Mouse (Mus musculus) bone marrow, adult 2 months (tissue): ENCODE data around the gene Catsper4. TPM values are rescaled to one million over a fixed set of nuclear protein-coding genes. Genes with fewer than 3 reads are reported as not detected.
A peak's percentile ranks its signal among the peaks of the same experiment; 100 is the strongest.

ENCODE experiments used
- H3K27ac ChIP-seq: fragments of 200-500 bp; 2 replicates; pipeline ENCODE4 v1.5.1; 2012; ENCODE audit warnings: low read depth, mild to moderate bottlenecking, control low read depth, inconsistent platforms, low read length; ENCODE audit not compliant: control insufficient read depth, poor library complexity, insufficient read depth
- H3K4me1 ChIP-seq: fragments of 200-500 bp; 2 replicates; pipeline ENCODE4 v1.6.1; 2011; ENCODE audit warnings: low read length; ENCODE audit not compliant: control insufficient read depth, insufficient read depth
- H3K4me3 ChIP-seq: fragments of 200-500 bp; replicated peaks from 2 replicates; pipeline ENCODE3; 2011; ENCODE audit warnings: mild to moderate bottlenecking, low read depth, low read length, control low read depth; ENCODE audit not compliant: control insufficient read depth
- CTCF ChIP-seq: fragments of 200-500 bp; IDR thresholded peaks from 2 replicates; pipeline ENCODE4 v1.5.1; 2011; ENCODE audit warnings: low read length, control low read depth; ENCODE audit not compliant: control insufficient read depth, insufficient read depth
- POLR2A ChIP-seq: fragments of 200-500 bp; IDR thresholded peaks from 2 replicates; pipeline ENCODE4 v1.6.1; 2011; ENCODE audit warnings: low read depth, mild to moderate bottlenecking, control low read depth, low read length, borderline replicate concordance; ENCODE audit not compliant: control insufficient read depth
- WGBS: fragments of 180-500 bp; shearing (Covaris S2); methylation state at CpG from one replicate; pipeline ENCODE4 v1.1.7; 2018; 5-methylcytosine and 5-hydroxymethylcytosine counted together
- polyA plus RNA-seq: library from polyadenylated mRNA; stranded (reverse); fragments of >200 nt; gene quantifications from 2 replicates; pipeline ENCODE4 v1.2.4, GENCODE M21; 2011; ENCODE audit warnings: low replicate concordance; ENCODE audit not compliant: missing spikeins, insufficient read depth, insufficient read length

Catsper4 gene
- polyA plus RNA-seq, 1 experiment, result not detected

DNA sequence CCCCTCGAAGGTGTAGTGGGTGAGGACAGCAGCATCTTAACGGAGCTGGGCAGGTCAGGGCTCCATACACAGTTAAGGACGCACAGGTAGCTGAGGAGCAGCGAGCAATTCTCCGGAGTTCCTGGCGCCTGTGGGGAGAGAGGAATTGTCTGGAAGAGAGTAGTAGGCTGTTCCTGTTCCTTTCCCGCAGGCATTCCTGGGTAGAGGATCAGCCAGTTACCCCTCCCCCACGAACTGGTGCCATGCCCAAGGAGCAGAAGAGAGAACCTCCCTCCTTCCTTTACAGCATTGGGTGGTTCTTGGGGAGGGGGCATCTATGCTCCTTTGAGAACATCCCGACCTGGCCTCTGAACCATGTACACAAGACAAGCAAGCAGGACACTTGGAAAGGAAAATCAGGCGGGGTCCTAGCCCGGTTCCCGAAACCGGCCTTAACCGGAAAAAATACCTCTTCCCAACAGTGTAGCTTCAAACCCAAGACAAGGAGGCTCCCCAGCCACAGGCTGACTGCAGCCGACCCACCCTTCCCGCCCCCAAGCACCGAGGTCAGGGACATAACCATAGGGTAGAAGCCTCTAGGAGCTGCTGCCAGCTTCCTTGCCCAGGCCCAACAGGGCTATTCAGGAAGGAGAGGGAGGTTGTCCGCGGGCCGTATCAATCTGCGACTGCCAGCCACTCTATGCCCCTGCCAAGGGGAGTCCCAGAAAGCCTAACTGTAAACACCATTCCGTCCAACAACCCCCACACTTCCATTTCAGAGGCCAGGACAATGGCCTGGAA lies 25.1 kb upstream of the Catsper4 start:
- 28% methylated on average over 22 of the region's 22 CpGs for WGBS
- H3K4me3 ChIP-seq, result no peak overlapping the region
- H3K4me1 ChIP-seq, result no peaks in the 10 kb centered on the region
- TF ChIP-seq CTCF, result no peak
- no peak for TF ChIP-seq POLR2A
- no peak overlapping the region for H3K27ac ChIP-seq

DNA sequence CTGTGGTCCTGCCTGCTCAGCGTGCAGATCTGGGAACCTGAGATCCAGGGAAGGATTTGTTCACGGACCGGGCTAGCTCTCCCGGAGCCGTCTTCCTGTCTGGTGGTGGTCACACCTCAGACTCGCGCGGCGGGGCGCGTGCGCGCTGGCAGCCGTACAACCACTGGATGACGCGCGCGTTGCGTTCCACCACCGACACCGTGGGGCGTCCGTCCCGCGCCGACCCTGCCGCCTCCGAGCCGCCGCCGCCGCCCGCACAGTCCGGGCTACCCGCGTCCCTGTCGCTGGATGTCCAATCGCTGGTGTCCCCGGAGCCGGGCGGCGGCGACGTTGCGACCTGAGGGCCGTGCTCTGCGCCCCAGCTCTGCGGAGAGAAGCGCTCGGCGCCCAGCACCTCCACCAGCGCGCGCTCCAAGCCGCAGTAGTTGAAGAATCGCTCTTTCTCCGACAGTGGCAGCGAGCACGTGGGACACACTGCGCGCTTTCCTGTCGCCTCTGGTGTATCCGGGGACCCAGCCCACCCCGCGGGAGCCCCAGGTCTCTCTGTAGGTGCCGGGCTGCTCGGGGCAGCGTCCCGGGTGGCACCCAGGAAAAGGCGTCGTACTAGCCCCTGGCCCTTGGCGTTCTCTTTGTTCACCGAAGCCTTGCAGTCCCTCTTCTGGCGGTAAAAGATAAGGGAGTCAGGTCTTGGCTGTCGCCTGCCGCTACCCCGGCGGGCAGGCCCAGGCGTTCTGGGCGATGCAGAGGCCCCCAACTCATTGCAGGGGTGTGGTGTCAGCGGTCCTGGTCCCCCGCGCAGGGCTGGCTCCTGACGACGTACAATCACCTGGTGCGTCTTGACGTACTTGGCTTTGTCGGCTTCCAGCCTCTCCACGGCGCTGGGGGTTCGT lies 24.3 kb upstream of the Catsper4 start:
- H3K4me1 ChIP-seq, result no peaks in the 10 kb centered on the region
- TF ChIP-seq CTCF (no peak), POLR2A (no peak)
- no peak overlapping the region for H3K4me3 ChIP-seq
- H3K27ac ChIP-seq, result no peak overlapping the region
- WGBS, result 14% methylated on average over 89 of the region's 91 CpGs

DNA sequence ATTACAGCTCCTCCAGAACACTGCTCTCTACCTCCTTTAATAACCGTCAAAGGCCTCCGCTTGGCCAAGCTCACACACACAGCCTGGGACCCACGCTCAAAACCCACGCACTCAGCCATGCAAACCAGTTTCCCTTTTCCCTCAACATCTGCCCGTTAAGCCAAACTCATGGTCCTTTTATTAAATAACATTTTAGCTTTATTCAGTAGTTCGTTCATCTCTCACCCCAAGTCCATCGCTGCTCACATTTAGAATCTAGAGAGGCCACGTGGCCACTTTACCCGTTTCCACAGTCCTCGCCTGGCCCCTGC lies 23.7 kb upstream of the Catsper4 start:
- Histone ChIP-seq H3K4me3 (no peak overlapping the region), H3K4me1 (no peaks in the 10 kb centered on the region), H3K27ac (no peak overlapping the region)
- TF ChIP-seq POLR2A (no peak), CTCF (no peak)
- WGBS, result 33% methylated on average over 10 of the region's 10 CpGs

DNA sequence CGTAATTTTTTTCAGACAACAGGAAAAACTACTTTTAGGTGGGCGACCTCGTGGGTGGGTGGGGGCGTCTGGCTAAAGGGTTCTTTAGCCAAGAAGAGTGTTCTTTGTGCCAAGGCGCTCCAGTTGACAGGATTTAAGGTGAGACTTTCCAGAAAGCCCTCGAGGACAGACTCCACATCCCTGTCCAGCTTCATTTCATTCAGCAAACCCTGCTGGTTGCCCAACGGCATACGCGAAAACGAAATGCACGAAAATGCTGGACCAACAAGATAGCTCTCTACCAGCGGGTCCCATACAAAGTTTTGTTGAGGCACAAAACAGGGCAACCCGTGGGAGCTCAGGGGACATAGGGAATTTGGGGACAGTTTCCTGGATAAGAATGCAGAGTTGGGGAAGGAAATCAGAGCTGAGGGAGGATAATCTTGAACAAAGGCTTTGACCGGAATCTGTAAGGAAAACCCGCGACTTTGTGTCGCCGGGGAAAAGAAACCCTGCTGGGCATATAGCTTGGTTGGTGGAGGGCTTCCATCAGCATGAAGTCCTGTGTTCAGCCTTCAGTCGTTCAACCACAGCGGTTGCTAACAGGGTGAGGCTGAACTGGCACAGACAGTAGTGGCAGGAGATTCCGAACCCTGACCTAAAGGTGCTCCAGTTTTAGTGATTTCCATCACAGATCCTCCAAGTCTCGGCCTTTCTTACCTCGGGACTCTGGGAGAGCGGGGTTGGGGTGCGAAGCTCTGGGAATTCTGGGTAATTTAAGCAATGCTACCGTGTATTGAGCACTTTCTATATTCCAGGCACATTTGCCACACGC lies 23.1 kb upstream of the Catsper4 start:
- H3K27ac ChIP-seq, result no peak overlapping the region
- no peak for TF ChIP-seq POLR2A
- TF ChIP-seq CTCF, result no peak
- no peak overlapping the region for H3K4me3 ChIP-seq
- no peaks in the 10 kb centered on the region for H3K4me1 ChIP-seq
- 67% methylated on average over 27 of the region's 27 CpGs for WGBS

DNA sequence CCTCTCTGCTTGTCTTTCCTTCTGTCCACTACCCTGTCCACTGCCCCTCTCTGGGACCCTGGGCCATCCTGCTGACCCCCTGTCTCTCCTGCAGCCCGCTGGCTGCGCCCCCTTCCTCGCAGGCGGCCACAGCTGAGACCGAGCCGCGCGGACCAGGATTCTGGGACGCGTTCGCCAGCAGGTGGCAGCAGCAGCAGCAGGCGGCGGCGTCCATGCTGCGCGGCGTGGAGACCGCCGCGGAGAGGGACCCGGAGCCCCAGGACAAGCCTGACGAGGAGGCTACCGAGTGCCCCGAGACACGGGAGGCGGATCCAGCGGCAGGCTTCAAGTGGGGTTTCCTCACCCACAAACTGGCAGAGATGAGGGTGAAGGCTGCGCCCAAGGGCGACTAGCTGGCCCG lies 22.5 kb upstream of the Catsper4 start:
- 7% methylated on average over 30 of the region's 30 CpGs for WGBS
- H3K4me3 ChIP-seq, result no peak overlapping the region
- no peak for TF ChIP-seq POLR2A
- TF ChIP-seq CTCF, result peak; percentile 71
- H3K27ac ChIP-seq, result peak overlapping the region; percentile 3; the same call in 1 of the 2 replicates
- peaks cover 2% of the 10 kb centered on the region; the same call in 1 of the 2 replicates for H3K4me1 ChIP-seq

DNA sequence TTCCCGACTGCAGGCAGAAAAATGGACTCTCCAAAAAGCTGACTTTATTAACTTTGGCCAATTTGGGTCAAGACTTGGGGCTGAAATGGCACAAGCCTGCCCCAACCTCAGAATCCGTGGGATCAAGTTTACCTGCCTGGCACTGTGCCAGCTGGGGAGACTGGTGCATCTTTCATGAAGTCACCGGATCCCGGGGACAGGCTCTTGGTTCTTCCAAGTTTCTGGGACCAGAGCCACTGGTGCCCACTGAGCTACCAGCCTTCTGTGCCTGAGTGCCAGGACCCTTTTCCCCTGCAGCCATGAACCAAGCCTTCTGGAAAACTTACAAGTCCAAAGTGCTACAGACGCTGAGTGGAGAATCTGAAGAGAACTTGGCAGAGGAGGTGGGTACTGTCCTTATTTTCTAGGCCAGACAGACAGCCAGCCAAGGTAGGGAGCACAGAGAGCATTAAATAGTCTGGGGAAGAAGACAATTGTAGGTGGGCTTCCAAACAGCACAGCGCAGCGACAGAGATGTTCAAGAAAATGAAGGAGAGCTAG lies 19.6 kb upstream of the Catsper4 start, which contains the start of gene Gm30191:
Gene Gm30191, plus strand, starts transcription at position 217 of the 540 bp plus-strand sequence.
- 82% methylated on average over 7 of the region's 7 CpGs for WGBS
- Histone ChIP-seq H3K4me3 (no peak within 1 kb of the TSS), H3K27ac (no peak within 1 kb of the TSS), H3K4me1 (peaks cover 3% of the 10 kb centered on the region; the same call in 1 of the 2 replicates)
- TF ChIP-seq POLR2A (no peak), CTCF (no peak)

DNA sequence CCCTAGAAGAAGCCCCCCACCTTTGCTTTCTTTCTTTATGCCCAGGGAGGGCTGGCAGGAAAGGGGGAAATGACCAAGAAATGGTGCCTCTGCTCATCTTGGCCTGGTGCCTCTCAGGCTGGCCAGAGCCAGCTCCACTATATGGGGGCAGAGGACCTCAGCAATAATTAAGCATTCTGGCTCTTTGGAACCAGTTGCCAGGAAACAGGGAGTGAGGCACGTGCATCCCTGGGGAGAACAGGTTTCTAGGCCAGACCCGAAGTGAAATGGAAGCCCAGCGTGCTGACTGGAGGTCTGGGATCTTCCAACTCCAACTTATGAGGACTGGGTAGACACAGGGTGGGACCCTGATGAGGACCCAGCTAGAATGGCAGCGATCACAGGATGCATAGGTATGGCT lies 19.1 kb upstream of the Catsper4 start:
- peaks cover 3% of the 10 kb centered on the region; the same call in 1 of the 2 replicates for H3K4me1 ChIP-seq
- TF ChIP-seq CTCF (no peak), POLR2A (no peak)
- WGBS, result 61% methylated on average over 4 of the region's 4 CpGs

More for the DNA sequence above, 19.1 kb upstream of the Catsper4 start:
- H3K4me3 ChIP-seq, result no peak overlapping the region
- no peak overlapping the region for H3K27ac ChIP-seq
